Mouse (Mus musculus) spleen, postnatal 36 days (tissue): ENCODE measurements at regions not wholly inside any gene's neighbourhood (a gene's known extent, or its start where the extent isn't known, plus 50 kb on each side); places are given as distances from the start of the nearest gene placed in this dataset.
"Not testable (repeated sequence)": the region's sequence is repeated elsewhere in the genome, so short reads cannot be mapped to it uniquely, and the experiment has no call there.

Experiments used
- DNase-seq, 2 experiments: peaks; one replicate each; pipeline ENCODE4 v3.0.0; 2022; ENCODE audit warnings: low spot score in 2 of 2, mixed read lengths in 1 of 2

GRCm38 (mm10) chr6:89052758-89053460 is 150.9 kb downstream of the Tpra1 start:
- DNase-seq = no peak

DNA sequence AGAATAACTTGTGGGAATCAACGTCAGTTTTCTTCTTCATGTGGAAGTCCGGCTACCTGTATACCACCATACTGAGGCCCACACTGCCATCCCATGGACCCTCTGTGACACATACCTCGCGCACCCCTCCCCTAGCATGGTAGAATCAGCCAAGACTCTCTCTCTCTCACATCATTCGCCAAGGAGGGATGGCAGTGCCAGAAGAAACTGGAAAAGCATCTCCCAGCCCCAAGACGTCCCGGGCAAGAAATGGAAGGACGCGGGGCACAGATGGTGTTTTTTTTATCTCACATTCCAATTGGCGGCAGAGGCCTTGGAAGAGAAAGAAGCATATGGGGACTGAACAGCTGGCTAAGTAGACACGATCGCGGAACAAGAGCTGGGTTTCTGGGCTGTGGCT is 152.0 kb downstream of the Tpra1 start:
- DNase-seq = no peak

DNA sequence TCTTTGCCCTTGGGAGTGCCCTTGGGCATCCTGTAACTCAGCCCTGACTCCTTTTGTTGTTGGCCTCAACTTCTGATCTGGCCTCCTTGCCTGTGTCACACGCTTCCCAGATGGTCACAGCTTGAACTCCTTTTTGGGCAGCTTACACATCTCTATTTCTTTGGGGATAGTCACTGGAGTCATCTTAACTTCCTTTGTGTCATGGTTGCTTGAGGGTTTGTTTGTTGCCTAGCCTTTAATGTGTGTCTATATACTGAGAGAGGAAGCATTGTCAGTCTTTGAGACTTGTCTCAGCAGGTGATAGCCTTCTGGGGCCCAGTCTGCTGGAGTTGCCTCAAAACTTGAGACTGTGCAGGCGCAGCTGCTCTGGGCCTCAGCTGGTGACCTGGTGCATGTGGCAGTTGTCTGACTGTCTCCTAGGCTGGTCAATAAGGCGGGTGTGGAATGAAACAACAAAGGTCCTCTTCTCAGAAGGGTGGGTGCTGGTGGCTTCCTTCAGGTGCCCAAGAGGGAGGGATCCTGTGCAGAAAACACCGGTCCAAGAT is 157.5 kb downstream of the Tpra1 start:
- DNase-seq = no peak

GRCm38 (mm10) chr6:89064977-89065580 is 163.0 kb downstream of the Tpra1 start:
- no peak for DNase-seq

- no peak for DNase-seq
These were observed 164.5 kb downstream of the Tpra1 start for GRCm38 (mm10) chr6:89066588-89066987.

DNA sequence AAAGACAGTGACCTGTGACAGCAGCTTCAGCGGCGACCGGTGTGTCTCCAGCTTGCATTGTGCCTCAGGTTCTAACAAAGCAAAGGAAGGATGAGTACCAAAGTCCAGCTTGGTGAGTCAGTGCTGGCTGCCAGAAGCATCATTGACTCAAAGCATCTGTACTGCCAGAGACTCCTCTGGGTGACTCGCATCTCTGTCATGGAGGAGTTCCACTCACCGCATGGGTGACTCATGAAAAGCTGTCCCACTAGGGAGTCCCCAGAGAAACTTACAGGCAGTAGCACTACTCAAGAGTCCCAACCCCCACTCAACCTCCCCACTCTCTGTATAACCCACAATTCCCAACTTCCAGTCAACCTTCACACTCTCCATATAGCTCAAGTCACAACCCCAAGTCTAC is 166.2 kb downstream of the Tpra1 start:
- DNase-seq = no peak

DNA sequence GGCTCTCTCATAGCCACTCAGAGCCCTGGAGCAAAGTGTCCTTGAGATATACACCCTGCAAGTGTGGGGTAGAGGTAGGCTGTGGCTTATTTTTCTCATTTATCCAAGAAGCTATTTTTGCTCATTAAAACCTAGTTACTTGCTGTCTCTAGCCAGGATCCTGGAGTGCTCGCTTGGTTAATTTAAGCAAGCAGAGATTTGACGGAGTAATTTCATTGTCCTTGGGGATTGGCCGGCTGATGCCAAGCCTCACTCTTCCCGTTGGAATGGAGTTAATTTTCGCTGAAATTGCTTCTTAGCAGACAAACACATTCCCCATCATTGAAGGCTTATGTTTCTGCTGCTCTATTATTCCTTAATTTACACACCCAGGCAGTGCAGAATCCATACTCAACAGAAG is 167.1 kb downstream of the Tpra1 start:
- no peak for DNase-seq

DNA sequence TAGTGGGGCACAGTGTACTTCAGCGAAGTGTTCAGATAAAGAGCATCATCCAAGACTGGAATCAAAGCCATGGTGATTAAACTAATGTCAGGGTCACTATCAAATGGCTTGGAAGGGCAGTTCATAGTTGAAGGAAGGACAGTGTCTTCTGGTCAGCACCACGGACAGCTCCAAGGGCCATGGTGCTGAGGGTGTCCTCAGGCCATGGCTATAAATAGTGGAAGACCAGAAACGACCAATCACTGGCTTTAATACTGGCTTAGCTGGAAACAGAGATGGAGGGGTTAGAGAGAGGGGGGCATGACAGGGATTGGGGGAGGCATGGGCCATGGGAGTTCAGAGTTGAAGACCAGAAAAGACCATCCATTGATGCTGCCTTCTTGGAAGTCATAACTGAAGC is 168.0 kb downstream of the Tpra1 start:
- DNase-seq = no peak

DNA sequence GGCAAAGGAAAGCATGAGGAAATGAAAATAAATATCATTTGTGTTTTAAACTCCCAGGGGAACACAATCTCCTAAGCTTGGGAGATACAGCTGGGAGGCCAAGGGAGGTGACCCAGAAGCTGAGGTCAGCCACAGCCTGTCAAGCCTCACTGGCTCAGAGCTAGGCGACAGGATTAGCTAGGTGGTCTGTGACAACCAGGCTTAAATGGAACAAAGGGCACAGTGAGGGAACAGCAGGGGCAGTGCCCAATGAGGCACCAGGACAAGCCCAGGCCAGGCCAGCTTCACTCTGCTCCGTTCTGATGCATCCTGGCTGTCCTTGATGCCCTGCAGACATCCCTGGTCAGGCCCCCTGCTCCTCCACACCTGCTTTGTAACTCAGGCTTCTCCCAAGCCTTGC is 169.7 kb downstream of the Tpra1 start:
- DNase-seq = no peak

DNA sequence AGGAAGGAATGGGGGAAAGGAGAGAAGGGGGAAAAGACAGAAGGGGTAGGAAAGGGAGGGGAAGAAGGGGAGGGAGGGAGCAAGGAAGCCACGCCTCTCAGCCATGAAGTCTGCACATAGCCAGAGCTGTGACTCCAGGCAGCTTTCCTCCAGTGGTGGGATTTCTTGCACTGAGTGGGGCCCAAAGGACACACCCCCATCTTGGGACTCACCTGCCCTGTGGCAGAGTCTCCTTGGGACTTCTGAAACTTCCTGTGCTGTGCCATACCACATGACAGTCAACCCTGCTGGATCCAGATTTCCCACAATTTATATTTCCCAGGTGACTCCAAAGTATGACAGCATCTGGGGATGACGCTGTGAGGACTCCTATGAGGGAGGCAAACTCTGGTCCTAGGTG is 170.5 kb downstream of the Tpra1 start:
- DNase-seq = no peak

DNA sequence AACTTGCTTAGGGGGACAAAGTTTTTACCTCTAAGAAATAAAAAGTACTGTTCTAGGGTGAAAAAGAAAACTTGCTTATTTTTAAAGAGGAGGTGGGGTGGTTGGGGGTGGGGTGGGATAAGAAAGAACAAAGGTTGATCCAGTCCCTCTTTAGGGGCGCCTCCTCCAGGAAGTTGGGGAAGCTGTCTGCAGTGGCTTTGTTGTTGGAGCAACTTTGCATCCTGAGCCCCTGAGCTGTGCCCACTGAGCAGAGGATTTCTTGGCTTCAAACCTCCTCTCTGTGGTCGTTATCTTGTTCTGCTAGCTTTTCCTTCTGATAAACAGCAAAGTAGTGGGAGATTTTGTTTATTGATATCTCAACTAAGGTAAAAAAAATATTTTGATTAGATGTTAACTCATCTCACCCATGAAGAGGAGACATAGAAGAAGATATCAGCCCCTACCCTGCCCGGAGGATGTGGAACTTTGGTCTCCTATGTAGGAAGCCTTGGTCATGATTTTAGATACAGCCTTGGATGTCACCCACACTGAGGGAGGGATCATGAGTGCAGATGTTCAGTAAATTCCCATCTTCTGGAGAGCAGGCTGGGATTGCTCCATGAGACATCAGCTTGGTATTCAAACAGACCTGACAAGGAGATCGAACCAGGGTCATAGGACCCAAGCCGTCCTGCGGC is 179.7 kb downstream of the Tpra1 start:
- DNase-seq = no peak

DNA sequence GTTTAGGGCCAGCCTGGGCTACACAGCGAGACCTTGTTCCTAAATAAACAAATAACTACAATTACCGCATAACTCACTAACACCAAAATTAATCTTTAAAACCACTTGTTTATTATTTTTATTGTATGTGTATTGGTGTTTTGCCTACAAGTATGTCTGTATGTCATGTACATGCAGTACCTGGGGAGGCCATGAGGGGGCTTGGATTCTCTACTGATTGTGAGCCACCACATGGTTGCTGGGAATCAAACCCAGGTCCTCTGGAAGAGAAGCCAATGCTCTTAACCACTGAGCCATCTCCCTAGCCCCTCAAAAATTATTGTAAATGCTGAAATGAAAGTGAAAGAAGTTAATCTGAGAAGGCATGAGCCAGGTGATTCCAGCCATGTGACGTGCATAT is 182.4 kb downstream of the Tpra1 start:
- no peak for DNase-seq

- DNase-seq = no peak
These were observed 183.1 kb downstream of the Tpra1 start for GRCm38 (mm10) chr6:89085151-89085550.

GRCm38 (mm10) chr6:89087620-89088019 is 185.6 kb downstream of the Tpra1 start:
- DNase-seq = no peak

DNA sequence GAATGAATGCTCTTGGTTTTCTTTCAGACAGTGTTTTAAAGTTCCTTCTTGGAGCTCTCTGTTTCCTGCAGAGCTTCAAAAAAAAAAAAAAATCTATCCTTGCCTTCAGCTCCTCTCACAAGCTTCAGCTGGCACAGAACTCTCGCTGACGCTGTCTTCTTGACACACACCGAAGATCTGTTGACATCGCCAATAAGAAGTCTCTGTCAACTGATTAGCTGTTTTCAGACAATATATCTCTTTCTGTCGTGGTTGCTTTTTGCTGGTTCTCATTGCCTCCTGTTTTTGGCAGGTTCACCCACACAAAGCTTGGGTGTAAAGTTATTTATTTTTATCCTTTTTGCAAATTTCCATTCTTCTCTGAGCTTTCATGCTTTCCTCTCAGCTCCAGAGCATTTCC is 188.0 kb downstream of the Tpra1 start:
- no peak for DNase-seq

- no peak for DNase-seq
These were observed 193.9 kb downstream of the Tpra1 start for GRCm38 (mm10) chr6:89095911-89096310.

- DNase-seq = no peak
These were observed 195.5 kb downstream of the Tpra1 start for GRCm38 (mm10) chr6:89097531-89097930.

GRCm38 (mm10) chr6:89119241-89119640 is 217.2 kb downstream of the Tpra1 start:
- no peak for DNase-seq

GRCm38 (mm10) chr6:89121023-89121745 is 219.1 kb downstream of the Tpra1 start:
- no peak for DNase-seq

DNA sequence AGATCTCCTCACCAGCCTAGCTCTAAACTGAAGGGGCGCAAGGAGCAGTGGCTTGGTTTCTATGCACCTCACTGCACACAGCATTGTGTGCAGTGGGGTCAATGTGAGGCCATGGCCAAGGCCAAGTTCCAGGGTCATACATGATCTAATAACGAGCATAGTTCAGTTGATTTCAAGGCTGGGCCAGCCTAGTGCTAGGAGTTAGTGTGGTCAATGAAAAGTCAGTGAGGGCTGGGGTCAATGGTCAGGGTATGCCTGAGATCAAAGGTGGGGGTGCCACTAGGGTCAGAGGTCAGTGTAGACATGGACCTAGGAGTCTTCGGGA is 219.7 kb downstream of the Tpra1 start:
- DNase-seq = no peak

DNA sequence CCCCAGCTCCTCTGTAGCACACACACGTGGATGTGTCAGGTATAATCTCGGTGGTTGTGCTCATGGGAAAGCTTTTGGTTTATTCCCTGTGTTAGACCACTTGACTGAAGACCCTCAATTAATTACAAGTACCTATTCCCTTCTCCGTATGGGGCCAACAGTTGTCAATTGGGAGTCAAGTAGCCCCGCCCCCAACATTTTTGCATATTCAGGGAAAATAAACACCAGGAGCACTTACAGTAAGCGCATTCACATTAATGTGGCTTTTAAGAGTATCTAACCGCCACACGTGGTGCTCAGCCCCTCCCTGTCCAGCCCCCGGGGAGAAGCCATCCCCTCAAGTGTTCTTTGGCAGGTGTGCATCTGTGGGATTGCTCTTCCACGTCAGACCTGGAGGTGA is 223.9 kb downstream of the Tpra1 start:
- DNase-seq = no peak

DNA sequence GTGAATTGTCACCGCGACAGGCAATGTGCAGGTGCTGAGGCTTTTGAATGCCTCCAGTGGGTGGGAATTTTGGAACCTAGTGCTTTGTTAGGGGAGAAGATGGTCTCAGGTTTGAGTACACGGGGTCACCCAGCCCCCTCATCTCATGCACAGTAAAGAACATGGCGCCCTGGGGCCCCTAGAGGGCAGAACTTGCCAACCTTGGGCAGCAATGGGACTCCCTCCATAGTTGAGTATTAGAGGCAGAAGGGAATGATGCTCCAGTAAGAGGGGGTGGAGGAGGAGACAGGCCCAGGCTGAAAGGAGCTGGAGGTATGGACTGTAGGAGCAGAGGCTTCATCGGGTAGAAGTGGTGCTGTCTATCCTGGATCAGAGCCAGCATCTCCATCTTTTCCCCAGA is 226.1 kb downstream of the Tpra1 start:
- DNase-seq = not testable (repeated sequence)
